In genomic region chr11:109258941-109259910, GRCm38 (mm10) we compare ENCODE assay signal across 9 mouse cellular contexts. TPM values are rescaled to one million over a fixed set of nuclear protein-coding genes. Genes with fewer than 3 reads are reported as not detected.
DNase-seq lines count a peak whose midpoint lies in the region; ATAC-seq and TF ChIP-seq lines count a peak whose summit lies in the region.
"Had no signal": no experiment of that assay in that cellular context is flagged by ENCODE, and none has a peak within 500 bp of the region (broad histone marks: within the 10 kb centered on the region; RNA-seq: fewer than 3 reads in every experiment).

No protein-coding gene starts in this region.

- H3K36me3 ChIP-seq in liver, postnatal 0 days (replicated peaks; ENCODE audit: insufficient read depth, low read length), result no peaks in the 10 kb centered on the region
- H3K36me3 ChIP-seq: midbrain, embryonic 12.5 days had no signal

- H3K27me3 ChIP-seq in liver, postnatal 0 days (ENCODE audit: insufficient read depth, low read length), result no peaks in the 10 kb centered on the region
- H3K27me3 ChIP-seq: midbrain, embryonic 12.5 days had no signal

- TF ChIP-seq EP300 in liver, postnatal 0 days (IDR thresholded peaks at IDR 0.05; ENCODE audit: low read depth), result no peak

- no peak for TF ChIP-seq CTCF in layer of hippocampus, adult 2 months (conservative IDR thresholded peaks at IDR 0.05)
- TF ChIP-seq CTCF in liver, postnatal 0 days (IDR thresholded peaks at IDR 0.05; ENCODE audit: low read depth), result no peak

- no peak overlapping the region; the same call in 1 of the 2 replicates for H3K4me3 ChIP-seq in layer of hippocampus, adult 2 months
- H3K4me3 ChIP-seq in liver, postnatal 0 days (ENCODE audit: low read depth, low read length), result no peak overlapping the region
- H3K4me3 ChIP-seq: midbrain, embryonic 12.5 days had no signal

- peak overlapping the region; percentile 74; the same call in 1 of the 2 replicates for H3K27ac ChIP-seq in layer of hippocampus, adult 2 months
- H3K27ac ChIP-seq in liver, postnatal 0 days (ENCODE audit: low read depth), result no peak overlapping the region
- H3K27ac ChIP-seq: midbrain, embryonic 12.5 days had no signal

- no peak for ATAC-seq in liver, postnatal 0 days

- peak; percentile 45 to 71 for DNase-seq in layer of hippocampus, adult 2 months (ENCODE audit: low spot score in 2 of 2)
- no peak for DNase-seq in layer of hippocampus, postnatal 10 days (ENCODE audit: low spot score in 2 of 2)
- DNase-seq in adrenal gland, postnatal 36 days, result peak; percentile 53 to 69
- DNase-seq in layer of hippocampus, postnatal 36 days, result peak; percentile 20 to 25
- DNase-seq in right cerebral cortex, postnatal 14 days, result peak; percentile 43
- no peak for DNase-seq in liver, postnatal 0 days
- no peak for DNase-seq in heart, postnatal 36 days
- DNase-seq: cerebellum, adult 9-10 months had no signal

- intact Hi-C loops in heart, postnatal 36 days (cut with DNase I), result no loop called here

- no peaks in the 10 kb centered on the region for H3K9me3 ChIP-seq in liver, postnatal 0 days (ENCODE audit: low read length)
- H3K9me3 ChIP-seq: midbrain, embryonic 12.5 days had no signal

- WGBS in liver, postnatal 0 days (ENCODE audit: insufficient replicate concordance), result 79% methylated on average over 32 of the region's 32 CpGs

- H3K4me2 ChIP-seq in liver, postnatal 0 days (ENCODE audit: low read depth, low read length), result no peak overlapping the region
- H3K4me2 ChIP-seq: midbrain, embryonic 12.5 days had no signal

- no peak overlapping the region for H3K9ac ChIP-seq in liver, postnatal 0 days (replicated peaks)
- H3K9ac ChIP-seq: midbrain, embryonic 12.5 days had no signal

- H3K4me1 ChIP-seq in liver, postnatal 0 days (ENCODE audit: insufficient read depth), result no peaks in the 10 kb centered on the region
- H3K4me1 ChIP-seq: midbrain, embryonic 12.5 days had no signal

RNA-seq across cellular contexts. Expression of gene Rgs9, which starts 38.7 kb away (rescaled TPM):
- 10 to 100 TPM; 15.1 to 16.2 TPM for total RNA-seq in layer of hippocampus, adult 2 months (2021)
- 10 to 100 TPM; 20.8 to 23.9 TPM for total RNA-seq in layer of hippocampus, postnatal 10 days (2021)
- 1 to 10 TPM; 3.1 to 5.1 TPM for total RNA-seq in adrenal gland, postnatal 36 days (2021)
- total RNA-seq in layer of hippocampus, postnatal 36 days (2021), result 10 to 100 TPM; 12.8 to 15.0 TPM
- 0.11 TPM in 1 of 2 replicates, not detected in the other for polyA plus RNA-seq in liver, postnatal 0 days (2015; fragmentation: Nextera tagmentation; extraction: Ambion mirVana)
- under 1 TPM in 1 of 2 experiments, not detected in 1; 0.14 TPM for total RNA-seq in heart, postnatal 36 days (2021)

Comparison
In these comparisons a context has a peak if more than half of its experiments do, and no peak if none do; other contexts are left out.
1. DNase-seq: peak in layer of hippocampus, adult 2 months (2 of 2), adrenal gland, postnatal 36 days (2 of 2), layer of hippocampus, postnatal 36 days (2 of 2) and right cerebral cortex, postnatal 14 days (single experiment); none in layer of hippocampus, postnatal 10 days (0 of 2), liver, postnatal 0 days (single experiment) and heart, postnatal 36 days (0 of 2).